Mouse (Mus musculus) frontal cortex, postnatal 25 days (tissue): ENCODE data around the gene 2610507B11Rik.

Experiments used
- DNase-seq, 2 experiments: peaks; one replicate each; pipeline ENCODE4 v3.0.0; 2022; ENCODE audit warnings: low spot score in 2 of 2

The 2610507B11Rik gene

DNA sequence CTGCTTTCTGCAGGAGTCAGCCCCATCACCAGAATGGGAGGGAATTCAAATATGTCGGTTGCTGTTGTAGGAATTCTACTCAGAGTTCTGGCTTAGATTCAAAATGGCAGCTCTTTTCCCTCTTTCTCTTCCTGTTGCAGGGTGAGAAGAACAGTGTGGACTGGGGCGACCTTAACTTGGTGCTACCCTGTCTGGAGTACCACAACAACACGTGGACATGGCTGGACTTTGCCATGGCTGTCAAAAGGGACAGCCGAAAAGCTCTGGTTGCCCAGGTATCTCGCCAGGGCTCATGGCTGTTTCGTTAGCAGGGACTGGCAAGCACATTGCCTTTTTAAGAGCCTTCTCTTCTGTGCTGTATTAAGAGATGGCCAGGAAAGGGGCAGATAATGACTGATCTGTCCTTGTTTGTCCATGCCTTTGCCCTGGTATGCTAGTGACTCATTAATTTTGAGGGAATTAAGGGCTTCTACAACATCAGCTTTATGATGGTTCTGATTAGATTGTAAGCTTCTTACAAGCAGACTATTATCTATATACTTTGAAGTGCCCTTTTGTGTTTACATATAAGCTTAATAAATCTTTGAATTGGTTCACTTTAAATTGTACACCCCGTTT, 27.7 kb downstream of the 2610507B11Rik start:
- DNase-seq: no peak

DNA sequence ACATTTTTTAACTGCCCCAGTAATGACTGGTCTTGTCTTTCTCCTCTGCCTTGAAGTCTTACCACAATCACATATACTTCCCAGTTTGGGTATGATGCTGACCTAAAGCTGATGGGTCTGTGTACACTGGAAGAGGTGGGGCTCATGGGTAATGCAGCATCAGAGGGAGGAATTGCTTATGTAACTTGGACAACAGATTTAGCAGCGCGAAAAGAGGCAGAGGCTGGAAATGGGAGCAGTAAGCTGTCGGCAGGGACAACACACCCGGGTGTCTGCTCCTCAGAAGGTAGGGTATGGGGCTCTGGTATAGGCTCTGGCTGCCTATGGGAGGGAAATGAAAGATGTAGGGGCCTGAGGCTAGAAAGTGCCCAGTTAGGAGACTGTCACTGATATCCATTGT, 29.1 kb downstream of the 2610507B11Rik start, which contains the start of gene BC030499:
Gene BC030499 (plus strand): TSS at position 188 of the 400 bp plus-strand sequence.
- peak in 1 of 2 experiments; percentile 16 for DNase-seq

DNA sequence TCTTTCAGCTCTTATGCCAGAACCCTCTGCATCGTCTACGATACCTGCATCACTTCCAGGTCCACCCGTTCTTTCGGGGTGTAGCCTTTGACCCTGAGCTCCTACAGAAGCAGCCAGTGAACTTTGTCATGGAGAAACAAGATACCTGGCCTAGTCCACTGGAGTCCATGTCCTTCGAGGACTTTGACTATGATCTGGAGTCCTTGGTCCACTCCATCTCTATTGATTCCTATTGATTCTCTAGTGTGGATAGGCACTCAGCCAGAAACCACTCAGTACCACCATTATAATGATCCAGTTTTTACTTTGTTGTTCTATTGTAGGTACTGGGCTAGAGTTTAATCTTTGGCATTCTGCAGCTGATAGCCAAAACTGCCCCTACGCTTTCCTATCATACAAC, 33.0 kb downstream of the 2610507B11Rik start:
- DNase-seq: no peak

DNA sequence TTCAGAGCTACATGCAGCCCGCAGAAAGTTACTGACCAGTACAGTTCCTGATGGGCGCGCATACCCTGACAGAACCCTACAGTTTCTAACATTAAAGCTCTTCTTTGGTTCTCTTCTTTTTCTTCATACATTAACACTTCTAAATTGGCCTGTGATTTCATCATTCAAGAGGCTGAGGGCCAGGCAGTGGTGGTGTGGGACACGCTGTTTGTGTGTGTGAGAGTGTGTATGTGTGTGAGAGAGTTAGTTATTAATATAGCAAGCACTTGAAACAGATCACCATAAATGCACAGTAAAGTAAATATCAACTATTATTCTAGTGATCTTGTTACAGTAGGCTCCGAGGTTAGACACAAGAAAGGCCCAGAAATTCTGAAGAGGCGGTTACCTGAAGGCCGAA, 39.4 kb downstream of the 2610507B11Rik start:
- DNase-seq: no peak

DNA sequence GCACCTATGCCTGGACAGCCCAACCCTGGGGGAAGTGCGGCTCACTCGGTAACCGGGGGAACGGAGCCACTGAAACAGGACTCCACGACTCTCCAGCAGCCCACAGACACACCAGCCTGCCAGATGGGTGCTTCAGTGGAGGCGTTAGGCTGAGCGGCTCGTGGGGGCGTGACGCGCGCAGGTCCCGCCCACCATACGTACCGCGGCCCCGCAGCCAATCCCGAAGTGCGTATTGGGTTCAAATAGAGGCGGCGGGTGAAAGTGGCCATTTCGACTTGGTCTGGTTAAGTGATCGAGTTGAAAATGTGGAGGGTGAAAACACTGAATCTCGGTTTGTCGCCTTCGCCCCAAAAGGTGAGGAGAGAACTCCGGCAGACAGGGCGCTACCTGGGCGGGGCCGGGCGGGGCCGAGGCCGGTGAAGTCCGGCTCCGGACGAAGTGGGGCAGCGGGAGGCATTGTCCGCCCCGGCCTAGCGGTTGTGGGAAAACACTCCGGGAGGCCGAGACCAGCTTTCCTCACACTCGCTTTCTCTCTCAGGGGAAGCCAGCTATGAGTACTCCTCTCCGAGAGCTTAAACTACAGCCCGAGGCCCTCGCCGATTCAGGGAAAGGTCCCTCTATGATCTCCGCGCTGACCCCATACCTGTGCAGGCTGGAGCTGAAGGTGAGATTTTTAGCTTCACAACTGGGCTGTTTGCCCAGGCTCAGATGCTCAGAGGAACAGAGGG, 40.0 kb downstream of the 2610507B11Rik start, which contains the start of gene Spag5:
Gene Spag5 (plus strand): TSS at position 173 of the 728 bp plus-strand sequence.
- peak; percentile 74 to 86 for DNase-seq

DNA sequence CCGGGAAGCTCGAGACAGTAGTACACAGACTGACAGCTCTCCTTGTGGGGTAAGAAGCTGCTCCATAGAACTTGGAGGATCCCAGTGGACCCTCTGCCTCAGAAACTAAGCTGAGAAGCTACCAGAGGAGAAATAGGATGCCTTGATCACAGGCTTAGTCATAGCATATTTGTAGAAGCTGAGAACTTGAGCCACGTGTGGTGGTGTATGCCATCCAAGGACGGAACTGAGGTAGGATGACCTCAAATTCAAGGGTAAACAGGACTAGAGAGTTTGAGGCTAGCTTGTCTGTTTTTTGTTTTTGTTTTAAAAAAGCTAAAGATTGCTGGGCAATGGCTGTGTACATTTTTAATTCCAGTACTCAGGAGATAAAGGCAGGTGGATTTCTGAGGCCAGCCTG, 43.7 kb downstream of the 2610507B11Rik start:
- no peak for DNase-seq

DNA sequence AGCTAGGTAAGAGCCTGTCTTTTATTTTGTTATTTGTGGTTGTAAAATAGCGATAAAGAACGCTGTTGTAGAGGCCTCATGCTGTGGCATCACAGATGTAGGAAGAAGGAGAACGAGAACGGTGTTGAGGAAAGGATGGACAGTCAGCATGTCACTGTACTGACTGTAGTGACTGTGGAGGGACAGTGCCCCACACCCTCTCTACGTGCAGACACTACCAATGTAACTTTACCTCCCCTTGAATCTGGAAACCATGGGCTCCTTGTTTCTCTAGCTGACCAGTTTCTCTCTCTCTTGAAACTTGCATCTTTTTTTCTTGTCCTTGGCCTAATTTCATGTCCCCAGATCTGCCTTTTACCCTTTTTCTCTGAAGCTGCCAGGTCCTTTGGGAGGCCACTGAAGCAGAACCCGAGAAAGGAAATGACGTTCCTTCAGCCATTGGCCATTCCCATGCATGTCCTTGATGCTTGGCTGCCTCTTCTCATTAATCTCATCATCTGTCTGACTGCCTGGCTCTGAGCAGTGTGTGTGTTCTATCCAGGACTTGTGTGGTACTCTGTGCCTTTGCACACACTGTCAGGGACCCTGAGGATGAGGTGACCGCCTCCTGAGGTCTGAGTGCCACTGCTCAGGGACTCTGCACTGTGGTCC, 49.4 kb downstream of the 2610507B11Rik start:
- no peak for DNase-seq

DNA sequence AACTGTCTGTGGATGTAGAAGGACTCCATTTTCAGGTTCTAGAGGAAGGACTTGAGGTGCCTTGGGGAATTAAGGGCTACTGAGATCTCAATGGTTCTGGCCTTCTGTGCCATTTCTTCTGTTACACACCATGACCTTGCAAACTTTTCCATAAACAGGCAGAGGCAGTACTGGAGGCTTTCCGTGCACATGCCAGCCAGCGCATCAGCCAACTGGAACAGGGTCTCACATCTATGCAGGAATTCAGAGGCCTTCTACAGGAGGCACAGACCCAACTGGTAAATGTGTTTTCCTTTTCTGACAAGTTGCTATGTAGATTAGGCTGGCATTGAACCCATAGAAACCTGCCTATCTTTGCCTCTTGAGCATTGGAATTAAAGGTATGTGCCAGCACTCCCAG, 52.1 kb downstream of the 2610507B11Rik start:
- DNase-seq: no peak

DNA sequence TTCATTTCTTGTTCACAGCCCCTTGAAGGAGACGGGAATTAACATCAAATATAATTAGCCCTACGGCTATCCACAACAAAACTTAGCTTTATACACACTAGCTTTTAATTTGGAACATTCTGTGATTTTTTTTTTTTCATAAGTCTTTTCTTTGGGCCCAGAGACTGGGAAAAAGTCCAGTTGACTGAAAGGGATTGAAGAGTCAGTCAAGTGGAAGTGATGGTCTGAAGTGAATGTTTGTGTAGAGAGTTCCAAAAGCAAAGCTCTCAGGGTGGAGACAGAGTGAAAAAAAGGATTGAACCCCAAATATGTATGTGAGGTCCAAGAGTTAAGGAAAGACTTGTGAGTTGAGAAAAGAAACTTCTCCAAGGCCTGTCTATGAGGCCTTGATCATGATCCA, 56.9 kb downstream of the 2610507B11Rik start:
- DNase-seq: no peak

DNA sequence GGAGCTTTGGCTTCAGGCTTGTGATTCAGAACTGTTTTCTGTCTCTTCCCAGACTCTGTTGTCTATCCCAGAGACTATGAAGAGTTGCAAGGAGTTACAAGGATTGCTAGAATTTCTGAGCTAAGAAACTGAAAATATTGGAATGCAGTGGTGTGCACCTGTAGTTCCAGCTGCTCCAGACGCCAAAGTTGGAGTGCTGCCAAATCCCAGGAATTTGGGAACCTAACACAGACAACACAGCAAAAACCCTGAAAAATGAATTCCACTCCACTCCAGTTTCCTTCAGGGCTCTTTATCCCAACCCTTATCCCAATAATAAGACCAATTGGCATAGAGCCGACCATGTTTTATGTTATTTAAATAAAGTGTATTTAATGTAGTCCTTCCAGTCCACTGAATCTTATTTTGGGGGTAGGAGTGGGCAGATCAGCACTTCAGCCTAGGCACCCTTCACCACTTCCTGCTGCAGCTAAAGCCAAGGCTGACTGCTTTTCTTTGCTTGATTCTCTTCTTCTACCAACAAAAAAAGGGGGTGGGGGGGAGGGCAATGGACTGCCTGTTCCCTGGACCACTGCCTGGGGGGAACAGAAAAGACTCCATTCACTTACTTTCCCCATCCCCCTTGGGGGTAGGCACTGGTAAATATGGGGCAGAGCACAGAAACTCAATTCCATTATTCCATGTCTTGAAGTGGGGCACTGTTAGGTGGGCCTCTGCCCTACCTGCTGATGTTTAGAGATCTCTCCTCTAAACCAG, 60.7 kb downstream of the 2610507B11Rik start:
- DNase-seq: no peak

DNA sequence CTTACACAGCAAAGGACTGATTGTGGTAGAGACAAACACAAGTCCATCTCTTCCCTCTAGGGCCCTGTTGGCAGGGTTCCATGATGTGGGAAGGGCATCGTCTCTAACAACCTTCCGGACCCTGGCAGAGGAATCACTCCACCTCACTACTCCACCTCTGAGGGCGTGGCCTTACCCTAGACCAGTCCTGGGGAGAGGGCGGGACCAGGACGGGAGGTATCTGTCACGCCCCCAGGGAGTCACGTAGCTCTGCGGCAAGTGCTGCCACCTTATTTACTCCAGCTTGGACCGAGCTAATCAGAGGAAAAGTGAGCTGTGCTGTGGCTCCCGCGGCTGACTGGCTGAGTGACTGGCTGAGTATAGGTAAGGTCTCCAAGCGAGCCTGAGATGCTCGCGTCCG, 61.3 kb downstream of the 2610507B11Rik start, which contains the start of gene Aldoc:
Gene Aldoc (plus strand): TSS at position 109 of the 400 bp plus-strand sequence.
- DNase-seq: peak; percentile 34 to 55

DNA sequence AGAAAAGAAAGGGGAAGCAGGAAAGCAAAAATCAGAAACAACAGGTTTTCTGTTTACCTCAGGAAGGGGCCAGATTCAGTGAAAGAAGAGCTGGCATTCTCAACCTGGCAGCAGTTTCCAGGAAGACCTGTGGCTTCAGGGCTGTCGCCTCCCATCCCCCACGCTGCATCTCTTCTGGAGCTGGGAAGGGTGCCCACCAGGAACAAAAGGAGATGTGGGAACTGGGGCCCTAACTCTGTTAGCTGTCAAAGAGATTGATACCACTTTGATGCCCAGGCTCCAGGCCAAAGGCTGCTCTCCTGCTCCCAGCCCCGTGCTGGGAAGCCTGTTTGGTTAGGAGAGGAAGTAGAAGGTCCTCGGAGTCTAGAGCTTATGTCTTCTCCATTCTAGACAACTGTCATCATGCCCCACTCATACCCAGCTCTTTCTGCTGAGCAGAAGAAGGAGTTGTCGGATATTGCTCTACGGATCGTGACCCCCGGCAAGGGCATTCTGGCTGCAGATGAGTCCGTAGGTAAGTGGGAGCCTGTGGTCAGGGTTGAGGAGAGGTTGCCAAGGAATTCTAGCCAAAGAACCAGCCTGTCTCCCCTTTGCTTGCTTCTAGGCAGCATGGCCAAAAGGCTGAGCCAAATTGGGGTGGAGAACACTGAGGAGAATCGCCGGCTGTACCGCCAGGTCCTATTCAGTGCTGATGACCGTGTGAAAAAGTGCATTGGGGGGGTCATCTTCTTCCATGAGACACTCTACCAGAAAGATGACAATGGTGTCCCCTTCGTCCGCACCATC, 62.6 kb downstream of the 2610507B11Rik start:
- no peak for DNase-seq

DNA sequence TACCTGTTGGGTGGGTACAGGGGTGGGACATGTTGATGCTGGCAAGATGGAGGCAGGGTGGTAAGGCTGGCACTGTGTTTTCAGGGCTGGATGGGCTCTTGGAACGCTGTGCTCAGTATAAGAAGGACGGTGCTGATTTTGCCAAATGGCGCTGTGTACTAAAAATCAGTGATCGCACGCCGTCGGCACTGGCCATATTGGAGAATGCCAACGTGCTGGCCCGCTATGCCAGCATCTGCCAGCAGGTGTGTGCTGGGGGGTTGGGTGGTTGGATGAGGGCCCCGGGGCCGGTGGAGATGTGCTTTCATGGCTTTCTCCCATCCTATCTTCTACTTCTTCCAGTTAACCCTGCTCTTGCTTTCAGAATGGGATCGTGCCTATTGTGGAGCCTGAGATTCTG, 63.4 kb downstream of the 2610507B11Rik start:
- DNase-seq: no peak

DNA sequence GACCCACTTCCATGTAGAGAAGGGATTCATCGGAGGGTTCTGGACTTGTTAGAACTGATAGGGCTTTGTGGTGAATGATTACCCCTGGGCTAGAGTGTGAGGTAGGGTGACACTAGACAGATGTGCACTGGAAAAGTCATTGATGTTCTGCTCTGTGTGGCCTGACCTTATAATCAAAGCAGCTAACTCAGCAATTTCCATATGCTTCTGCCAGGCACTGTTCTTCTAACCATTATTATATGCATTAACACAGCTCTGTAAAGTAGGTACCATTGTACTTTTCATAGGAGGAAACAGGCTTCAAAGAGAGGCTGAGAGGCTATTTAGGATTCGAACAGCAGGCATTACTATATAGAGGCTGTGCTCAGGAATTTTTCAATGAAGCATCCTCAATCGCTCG, 65.7 kb downstream of the 2610507B11Rik start:
- DNase-seq: no peak

DNA sequence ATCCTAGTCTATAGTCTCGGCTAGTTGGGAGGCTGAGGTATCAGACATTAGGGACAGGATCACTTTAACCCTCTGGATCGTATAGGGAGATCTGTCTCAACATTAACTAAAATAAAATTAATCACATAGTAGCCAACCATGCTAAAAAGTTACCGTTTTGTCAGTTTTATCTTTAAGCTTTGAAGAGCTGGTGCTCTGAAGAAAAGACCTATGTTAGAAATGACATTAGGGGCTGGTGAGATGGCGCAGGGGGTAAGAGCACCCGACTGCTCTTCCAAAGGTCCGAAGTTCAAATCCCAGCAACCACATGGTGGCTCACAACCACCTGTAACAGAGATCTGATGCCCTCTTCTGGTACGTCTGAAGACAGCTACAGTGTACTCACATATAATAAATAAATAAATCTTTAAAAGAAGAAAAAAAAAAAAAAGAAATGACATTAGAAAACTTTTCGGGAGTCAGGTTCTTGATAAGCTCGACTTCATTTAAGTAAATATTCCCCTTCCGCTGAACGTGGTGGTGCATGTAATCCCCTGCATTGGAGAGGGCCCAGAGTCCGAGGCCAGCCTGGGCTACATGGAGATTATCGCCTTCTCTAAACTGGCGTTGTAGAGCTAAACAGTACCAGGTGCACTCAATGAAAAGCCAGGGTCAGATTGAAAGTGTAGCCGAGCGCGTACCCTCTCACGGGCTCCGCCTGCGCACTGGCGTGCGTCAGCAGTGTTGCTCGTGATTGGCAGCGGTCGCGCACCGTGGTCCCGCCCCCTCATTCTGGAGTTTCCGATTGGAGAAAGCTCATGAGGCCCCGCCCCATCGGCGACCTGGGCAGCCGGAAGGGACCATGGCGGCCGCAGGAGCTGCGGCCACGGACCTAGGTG, 66.3 kb downstream of the 2610507B11Rik start, which contains the start of gene Pigs:
Gene Pigs (plus strand): TSS at position 782 of the 878 bp plus-strand sequence.
- DNase-seq: peak; percentile 83 to 90

DNA sequence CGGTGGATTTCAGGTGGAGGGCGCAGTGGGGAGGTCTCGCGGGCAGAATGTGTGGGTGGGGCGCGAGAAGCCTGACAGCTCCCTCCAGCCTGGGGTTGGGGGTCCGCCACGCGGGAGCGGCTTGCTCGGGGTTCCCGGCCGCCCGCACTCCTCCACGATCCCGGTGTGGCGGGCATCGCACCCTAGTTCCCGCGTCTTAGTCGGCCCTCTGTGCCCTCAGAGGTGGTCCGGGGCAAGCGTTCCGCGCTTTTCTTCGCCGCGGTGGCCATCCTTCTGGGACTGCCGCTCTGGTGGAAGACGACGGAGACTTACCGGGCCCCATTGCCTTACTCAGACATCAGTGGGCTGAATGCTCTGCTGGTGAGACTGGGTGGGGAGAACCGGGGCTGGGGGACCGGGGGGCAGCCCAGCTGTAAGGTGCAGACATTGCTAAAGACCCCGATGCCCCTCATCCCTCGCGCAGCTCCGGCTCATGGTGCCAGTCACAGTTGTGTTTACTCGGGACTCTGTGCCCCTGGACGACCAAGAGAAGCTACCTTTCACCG, 67.0 kb downstream of the 2610507B11Rik start:
- no peak for DNase-seq

DNA sequence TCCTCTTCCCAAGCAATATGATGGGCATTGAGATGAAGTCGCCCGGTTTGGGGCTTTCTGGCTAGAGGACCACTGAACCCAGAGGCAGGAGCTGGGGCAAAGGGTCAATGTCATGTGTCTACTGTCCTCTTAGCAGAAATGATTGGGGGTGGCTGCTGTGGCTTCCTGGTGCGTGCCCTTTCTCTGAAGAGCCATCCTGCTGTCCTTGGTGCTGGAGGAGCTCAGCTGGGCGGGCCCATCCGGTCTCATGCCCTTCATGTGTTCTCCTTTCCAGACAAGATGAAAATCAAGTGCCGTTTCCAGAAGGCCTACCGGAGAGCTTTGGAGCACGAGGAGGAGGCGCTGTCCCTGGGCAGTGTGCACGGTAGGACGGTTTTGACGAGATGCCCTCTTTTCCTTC, 71.1 kb downstream of the 2610507B11Rik start:
- DNase-seq: no peak

DNA sequence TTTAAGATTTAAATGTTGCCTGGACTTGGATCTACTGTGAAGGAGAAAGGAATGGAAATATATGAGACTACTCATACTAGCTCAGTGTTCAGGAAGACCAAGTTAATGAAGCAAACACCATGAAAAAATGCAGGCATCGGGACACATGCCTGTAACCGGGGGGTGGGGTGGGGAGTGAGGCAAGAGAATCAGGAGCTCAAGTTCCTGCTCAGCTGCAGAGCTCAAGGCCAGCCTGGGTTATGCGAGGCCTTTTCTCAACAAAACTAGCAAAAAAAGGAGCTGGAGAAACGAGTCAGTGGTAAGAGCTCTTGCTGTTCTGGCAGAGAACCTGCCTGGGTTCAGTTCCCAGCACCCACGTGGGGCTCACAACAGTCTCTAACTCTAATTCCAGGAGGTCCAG, 72.4 kb downstream of the 2610507B11Rik start:
- no peak for DNase-seq

DNA sequence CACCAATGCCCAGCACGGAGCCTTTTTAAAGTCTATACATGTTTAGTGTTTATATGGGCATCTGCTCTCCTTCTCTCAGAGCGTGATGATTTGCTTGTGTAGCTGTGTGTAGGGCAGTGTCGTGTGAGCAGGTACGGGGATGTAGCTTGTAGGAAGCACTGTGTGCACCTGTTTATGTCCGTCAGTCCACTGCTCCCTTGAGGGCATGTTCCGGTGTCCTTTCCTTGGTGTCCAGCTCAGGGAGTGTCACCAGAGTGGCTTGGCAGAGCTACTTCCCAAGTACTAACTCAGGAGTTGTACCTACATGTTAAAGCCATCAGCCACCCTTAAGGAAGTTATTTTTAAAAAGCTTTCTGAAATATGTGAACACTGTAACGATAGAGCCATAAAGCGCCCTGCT, 75.5 kb downstream of the 2610507B11Rik start:
- no peak for DNase-seq
